Mouse (Mus musculus) lung, postnatal 25 days (tissue): ENCODE results near the gene Ankrd50.

ENCODE experiments used
- DNase-seq: peaks from one replicate; pipeline ENCODE4 v3.0.0; 2022; ENCODE audit warnings: low spot score

Ankrd50 gene

GRCm38 (mm10) chr3:38484191-38485106 lies at the start of gene Ankrd50:
Gene Ankrd50 (minus strand): TSS chr3:38484844.
- peak; percentile 98 for DNase-seq

- no peak for DNase-seq
Observed at GRCm38 (mm10) chr3:38534245-38534644, 49.6 kb upstream of the Ankrd50 start.

- DNase-seq = no peak
Observed at GRCm38 (mm10) chr3:38520426-38520825, 35.8 kb upstream of the Ankrd50 start.

GRCm38 (mm10) chr3:38519971-38520370 lies 35.3 kb upstream of the Ankrd50 start:
- no peak for DNase-seq

- DNase-seq = no peak
Observed at GRCm38 (mm10) chr3:38503606-38504005, 19.0 kb upstream of the Ankrd50 start.

- DNase-seq = no peak
Observed at GRCm38 (mm10) chr3:38502156-38502555, 17.5 kb upstream of the Ankrd50 start.

GRCm38 (mm10) chr3:38501739-38502138 lies 17.1 kb upstream of the Ankrd50 start:
- DNase-seq = no peak

- no peak for DNase-seq
Observed at GRCm38 (mm10) chr3:38501316-38501715, 16.7 kb upstream of the Ankrd50 start.

- DNase-seq = no peak
Observed at GRCm38 (mm10) chr3:38498561-38498960, 13.9 kb upstream of the Ankrd50 start.

- no peak for DNase-seq
Observed at GRCm38 (mm10) chr3:38496795-38497385, 12.2 kb upstream of the Ankrd50 start.

GRCm38 (mm10) chr3:38491702-38492101 lies 7.1 kb upstream of the Ankrd50 start:
- no peak for DNase-seq

GRCm38 (mm10) chr3:38491236-38491635 lies 6.6 kb upstream of the Ankrd50 start:
- no peak for DNase-seq

- no peak for DNase-seq
Observed at GRCm38 (mm10) chr3:38490720-38491119, 6.1 kb upstream of the Ankrd50 start.

- DNase-seq = no peak
Observed at GRCm38 (mm10) chr3:38485107-38485545, 482 bp upstream of the Ankrd50 start.

GRCm38 (mm10) chr3:38483551-38483950 lies 1.1 kb downstream of the Ankrd50 start:
- DNase-seq = peak; percentile 35

GRCm38 (mm10) chr3:38482749-38483148 lies 1.9 kb downstream of the Ankrd50 start:
- no peak for DNase-seq

- DNase-seq = no peak
Observed at GRCm38 (mm10) chr3:38481106-38481505, 3.5 kb downstream of the Ankrd50 start.

- no peak for DNase-seq
Observed at GRCm38 (mm10) chr3:38477936-38478335, 6.7 kb downstream of the Ankrd50 start.

- no peak for DNase-seq
Observed at GRCm38 (mm10) chr3:38475587-38475986, 9.1 kb downstream of the Ankrd50 start.

- DNase-seq = no peak
Observed at GRCm38 (mm10) chr3:38473138-38473537, 11.5 kb downstream of the Ankrd50 start.

- peak; percentile 62 for DNase-seq
Observed at GRCm38 (mm10) chr3:38471516-38471915, 13.1 kb downstream of the Ankrd50 start.

- no peak for DNase-seq
Observed at GRCm38 (mm10) chr3:38468131-38468530, 16.5 kb downstream of the Ankrd50 start.

GRCm38 (mm10) chr3:38466880-38467405 lies 17.7 kb downstream of the Ankrd50 start:
- no peak for DNase-seq
